Mouse (Mus musculus) central nervous system, embryonic 18 days (tissue): ENCODE data around the gene Gm13030. TPM values are rescaled to one million over a fixed set of nuclear protein-coding genes. Genes with fewer than 3 reads are reported as not detected.

Source experiments
- polyA plus RNA-seq: library from polyadenylated mRNA; depleted of rRNA; stranded (reverse); fragments of >200 nt; gene quantifications from 2 replicates; pipeline ENCODE4 v1.2.3, GENCODE M21; 2012; rRNA removed

Gm13030 gene
- polyA plus RNA-seq = not detected in 2 replicates

GRCm38 (mm10) chr4:138873864-138874263, at the start of gene Gm13030:
Gm13030 (minus strand) TSS chr4:138873964.

GRCm38 (mm10) chr4:138913797-138914196, 40.0 kb upstream of the Gm13030 start, which contains the start of gene Otud3:
Otud3 (minus strand) TSS chr4:138913945.

GRCm38 (mm10) chr4:138877731-138878130, 4.0 kb upstream of the Gm13030 start, which contains the start of gene Pla2g2e:
Pla2g2e (plus strand) TSS chr4:138877942.

GRCm38 (mm10) chr4:138863344-138863998, 10.3 kb downstream of the Gm13030 start, which contains the start of gene Pla2g5:
Pla2g5 (minus strand) TSS chr4:138863482.

Other genes starting within 250 kb of the Gm13030 start
- 1.6 and 2.3 TPM in 2 replicates for gene Vwa5b1, start 238.1 kb downstream of the Gm13030 start, polyA plus RNA-seq
- 0.16 and 0.27 TPM in 2 replicates for gene Pla2g2c, start 149.2 kb downstream of the Gm13030 start, polyA plus RNA-seq
- 2.6 and 3.6 TPM in 2 replicates for gene Ubxn10, start 136.8 kb downstream of the Gm13030 start, polyA plus RNA-seq
- 0.05 and 0.25 TPM in 2 replicates for gene Pla2g2f, start 116.3 kb downstream of the Gm13030 start, polyA plus RNA-seq
- 0.08 and 0.09 TPM in 2 replicates for gene Pla2g2d, start 98.2 kb downstream of the Gm13030 start, polyA plus RNA-seq
- gene Pla2g5, start 10.5 kb downstream of the Gm13030 start, polyA plus RNA-seq = 0.84 and 1.0 TPM in 2 replicates
- gene Pla2g2e, start 4.0 kb upstream of the Gm13030 start, polyA plus RNA-seq = 0.47 TPM in 1 of 2 replicates, not detected in the other
- gene Otud3, start 40.0 kb upstream of the Gm13030 start, polyA plus RNA-seq = 7.9 and 8.1 TPM in 2 replicates
- gene Rnf186, start 93.1 kb upstream of the Gm13030 start, polyA plus RNA-seq = not detected in 2 replicates
- 1.0 TPM in 2 replicates for gene Tmco4, start 98.9 kb upstream of the Gm13030 start, polyA plus RNA-seq
- 3.9 and 4.5 TPM in 2 replicates for gene Htr6, start 201.6 kb upstream of the Gm13030 start, polyA plus RNA-seq
- 32.1 and 34.1 TPM in 2 replicates for gene Nbl1, start 219.0 kb upstream of the Gm13030 start, polyA plus RNA-seq